Mouse (Mus musculus): ENCODE data around the gene Nol4l. TPM values are rescaled to one million over a fixed set of nuclear protein-coding genes. Genes with fewer than 3 reads are reported as not detected.

The Nol4l gene
- total and polyA plus RNA-seq, 3 experiments, result 3.5 to 4.4 (median 3.9) TPM

DNA sequence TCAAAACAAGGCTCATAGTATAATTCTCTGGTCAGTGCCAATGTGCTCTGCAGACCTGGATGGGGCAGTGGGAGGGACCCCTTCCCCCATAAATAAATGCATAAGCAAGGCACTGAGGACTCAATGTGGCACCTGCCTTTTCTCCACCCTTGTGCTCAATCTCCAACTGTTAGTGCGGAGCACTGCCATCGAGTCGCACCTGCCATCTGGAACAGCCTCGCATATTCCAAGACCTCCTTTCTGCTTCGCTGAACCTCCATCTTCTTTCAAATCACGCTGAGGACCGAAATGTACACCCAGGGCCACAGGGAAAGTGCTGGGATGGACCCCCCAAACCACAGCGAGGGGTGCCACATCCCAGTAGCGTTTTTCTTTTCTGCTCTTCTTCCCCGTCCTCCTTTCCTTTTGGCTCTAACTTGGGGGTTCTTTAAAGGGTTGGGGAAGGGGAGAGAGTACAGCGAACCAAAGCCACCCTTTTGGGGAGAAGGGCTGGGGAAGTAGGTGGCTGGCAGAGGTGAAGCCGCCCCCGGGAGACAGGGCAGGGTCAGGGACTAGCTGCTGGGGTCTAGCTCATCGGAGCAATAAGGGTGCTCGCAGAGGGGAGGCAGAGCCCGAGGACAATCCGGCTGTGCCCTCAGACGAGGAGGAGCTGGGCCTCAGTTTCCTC is 38.1 kb downstream of the Nol4l start:
- WGBS, result 37% methylated on average over 18 of the region's 18 CpGs
- TF ChIP-seq CTCF (IDR thresholded peaks at IDR 0.05), result no peak
- no peak for TF ChIP-seq EP300 (IDR thresholded peaks at IDR 0.05; ENCODE audit: insufficient read depth, low read depth, low read length)
- TF ChIP-seq POLR2A (IDR thresholded peaks at IDR 0.05; ENCODE audit: insufficient read depth, low read depth, low read length), result no peak

DNA sequence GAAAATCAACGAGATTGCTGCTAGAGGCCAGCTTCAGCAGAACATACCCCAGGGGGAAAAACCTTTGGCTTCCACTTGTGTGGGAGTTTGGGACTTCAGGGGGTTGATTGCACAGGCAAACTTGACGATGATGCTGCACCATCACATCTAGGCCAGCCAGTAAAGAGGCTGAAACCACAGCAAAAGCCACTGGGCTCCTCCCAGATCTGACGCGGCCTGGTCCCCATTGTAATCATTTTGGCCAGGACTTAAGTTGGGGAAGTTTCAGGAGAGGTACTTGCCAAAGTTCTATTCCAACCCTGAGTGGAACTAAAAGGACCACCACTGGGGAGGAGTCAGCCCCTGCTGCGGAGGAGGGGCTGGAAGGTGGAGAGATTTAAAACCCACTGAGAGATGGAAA is 38.8 kb downstream of the Nol4l start:
- H3K9ac ChIP-seq (ENCODE audit: low read depth, low read length), result no peak overlapping the region
- TF ChIP-seq CTCF (IDR thresholded peaks at IDR 0.05), result no peak
- TF ChIP-seq EP300 (IDR thresholded peaks at IDR 0.05; ENCODE audit: insufficient read depth, low read depth, low read length), result no peak
- TF ChIP-seq POLR2A (IDR thresholded peaks at IDR 0.05; ENCODE audit: insufficient read depth, low read depth, low read length), result no peak
- no peak overlapping the region for H3K4me3 ChIP-seq
- H3K27ac ChIP-seq, result no peak overlapping the region
- intact Hi-C loops (cut with DNase I), result loop anchor here (5.0 kb wide), 1 partner anchor 36 kb away; the partner anchor contains the start of gene Nol4l
- H3K36me3 ChIP-seq (ENCODE audit: control insufficient read depth, insufficient read depth, low read length), result no peaks in the 10 kb centered on the region
- WGBS, result 50% methylated on average over 5 of the region's 5 CpGs
- no peaks in the 10 kb centered on the region for H3K27me3 ChIP-seq (ENCODE audit: control insufficient read depth, insufficient read depth, low read length)
- peaks cover 2% of the 10 kb centered on the region; the same call in 1 of the 2 replicates for H3K4me1 ChIP-seq (ENCODE audit: control insufficient read depth, insufficient read depth, low read length)
- no peak for DNase-seq
- no peaks in the 10 kb centered on the region for H3K79me2 ChIP-seq (replicated peaks; ENCODE audit: control insufficient read depth, insufficient read depth, low read length)

More for the DNA sequence above, 38.1 kb downstream of the Nol4l start:
- Histone ChIP-seq H3K4me1 (ENCODE audit: control insufficient read depth, insufficient read depth, low read length) (peaks cover 2% of the 10 kb centered on the region; the same call in 1 of the 2 replicates), H3K9ac (ENCODE audit: low read depth, low read length) (peak overlapping the region; percentile 61), H3K4me3 (peak overlapping the region; percentile 73), H3K27me3 (ENCODE audit: control insufficient read depth, insufficient read depth, low read length) (no peaks in the 10 kb centered on the region), H3K79me2 (replicated peaks; ENCODE audit: control insufficient read depth, insufficient read depth, low read length) (no peaks in the 10 kb centered on the region), H3K27ac (no peak overlapping the region), H3K36me3 (ENCODE audit: control insufficient read depth, insufficient read depth, low read length) (no peaks in the 10 kb centered on the region)
- no peak for DNase-seq
- intact Hi-C loops (cut with DNase I), result loop anchor here (5.0 kb wide), 1 partner anchor 36 kb away; the partner anchor contains the start of gene Nol4l

GRCm38 (mm10) chr2:153490116-153490515 is 39.7 kb downstream of the Nol4l start:
- Histone ChIP-seq H3K4me3 (no peak overlapping the region), H3K9ac (ENCODE audit: low read depth, low read length) (no peak overlapping the region), H3K79me2 (replicated peaks; ENCODE audit: control insufficient read depth, insufficient read depth, low read length) (no peaks in the 10 kb centered on the region), H3K36me3 (ENCODE audit: control insufficient read depth, insufficient read depth, low read length) (no peaks in the 10 kb centered on the region), H3K4me1 (ENCODE audit: control insufficient read depth, insufficient read depth, low read length) (peaks cover 2% of the 10 kb centered on the region; the same call in 1 of the 2 replicates), H3K27ac (no peak overlapping the region), H3K27me3 (ENCODE audit: control insufficient read depth, insufficient read depth, low read length) (no peaks in the 10 kb centered on the region)
- 100% methylated on average over 1 of the region's 1 CpGs for WGBS
- no peak for DNase-seq
- intact Hi-C loops (cut with DNase I), result loop anchor here (5.0 kb wide), 1 partner anchor 37 kb away; the partner anchor contains the start of gene Nol4l
- TF ChIP-seq CTCF (IDR thresholded peaks at IDR 0.05), result no peak
- no peak for TF ChIP-seq EP300 (IDR thresholded peaks at IDR 0.05; ENCODE audit: insufficient read depth, low read depth, low read length)

GRCm38 (mm10) chr2:153484071-153484470 is 45.7 kb downstream of the Nol4l start:
- no peak overlapping the region for H3K27ac ChIP-seq
- H3K36me3 ChIP-seq (ENCODE audit: control insufficient read depth, insufficient read depth, low read length), result no peaks in the 10 kb centered on the region
- TF ChIP-seq EP300 (IDR thresholded peaks at IDR 0.05; ENCODE audit: insufficient read depth, low read depth, low read length) (no peak), CTCF (IDR thresholded peaks at IDR 0.05) (no peak), POLR2A (IDR thresholded peaks at IDR 0.05; ENCODE audit: insufficient read depth, low read depth, low read length) (no peak)
- no peaks in the 10 kb centered on the region for H3K4me1 ChIP-seq (ENCODE audit: control insufficient read depth, insufficient read depth, low read length)
- H3K27me3 ChIP-seq (ENCODE audit: control insufficient read depth, insufficient read depth, low read length), result no peaks in the 10 kb centered on the region
- no peak overlapping the region for H3K4me3 ChIP-seq
- WGBS, result 76% methylated on average over 4 of the region's 4 CpGs
- H3K9ac ChIP-seq (ENCODE audit: low read depth, low read length), result no peak overlapping the region
- DNase-seq, result no peak
- intact Hi-C loops (cut with DNase I), result no loop called here
- no peaks in the 10 kb centered on the region for H3K79me2 ChIP-seq (replicated peaks; ENCODE audit: control insufficient read depth, insufficient read depth, low read length)

- 21% methylated on average over 20 of the region's 20 CpGs for WGBS
- Histone ChIP-seq H3K4me1 (ENCODE audit: control insufficient read depth, insufficient read depth, low read length) (no peaks in the 10 kb centered on the region), H3K9ac (ENCODE audit: low read depth, low read length) (no peak overlapping the region), H3K36me3 (ENCODE audit: control insufficient read depth, insufficient read depth, low read length) (no peaks in the 10 kb centered on the region), H3K4me3 (no peak overlapping the region), H3K27ac (no peak overlapping the region), H3K79me2 (replicated peaks; ENCODE audit: control insufficient read depth, insufficient read depth, low read length) (no peaks in the 10 kb centered on the region), H3K27me3 (ENCODE audit: control insufficient read depth, insufficient read depth, low read length) (no peaks in the 10 kb centered on the region)
- TF ChIP-seq EP300 (IDR thresholded peaks at IDR 0.05; ENCODE audit: insufficient read depth, low read depth, low read length), result no peak
- no peak for TF ChIP-seq POLR2A (IDR thresholded peaks at IDR 0.05; ENCODE audit: insufficient read depth, low read depth, low read length)
- TF ChIP-seq CTCF (IDR thresholded peaks at IDR 0.05), result no peak
- DNase-seq, result peak; percentile 33 to 56
- intact Hi-C loops (cut with DNase I), result no loop called here
Measured at GRCm38 (mm10) chr2:153483118-153483983, 46.4 kb downstream of the Nol4l start.

- H3K27ac ChIP-seq, result no peak overlapping the region
- 66% methylated on average over 2 of the region's 2 CpGs for WGBS
- no peaks in the 10 kb centered on the region for H3K27me3 ChIP-seq (ENCODE audit: control insufficient read depth, insufficient read depth, low read length)
Measured at GRCm38 (mm10) chr2:153481861-153482120, 48.0 kb downstream of the Nol4l start.

More at GRCm38 (mm10) chr2:153481861-153482120, 48.0 kb downstream of the Nol4l start:
- TF ChIP-seq POLR2A (IDR thresholded peaks at IDR 0.05; ENCODE audit: insufficient read depth, low read depth, low read length) (no peak), EP300 (IDR thresholded peaks at IDR 0.05; ENCODE audit: insufficient read depth, low read depth, low read length) (no peak), CTCF (IDR thresholded peaks at IDR 0.05) (no peak)
- no peak for DNase-seq
- no peaks in the 10 kb centered on the region for H3K36me3 ChIP-seq (ENCODE audit: control insufficient read depth, insufficient read depth, low read length)
- H3K9ac ChIP-seq (ENCODE audit: low read depth, low read length), result no peak overlapping the region
- no peaks in the 10 kb centered on the region for H3K79me2 ChIP-seq (replicated peaks; ENCODE audit: control insufficient read depth, insufficient read depth, low read length)
- intact Hi-C loops (cut with DNase I), result no loop called here
- no peak overlapping the region for H3K4me3 ChIP-seq
- no peaks in the 10 kb centered on the region for H3K4me1 ChIP-seq (ENCODE audit: control insufficient read depth, insufficient read depth, low read length)
